Mouse (Mus musculus): ENCODE measurements around the gene Cyb5b. TPM values are rescaled to one million over a fixed set of nuclear protein-coding genes. Genes with fewer than 3 reads are reported as not detected.

Gene Cyb5b
- polyA plus RNA-seq, 1 experiment from 2014 or later: 91.6 TPM

GRCm38 (mm10) chr8:107186659-107187390 is 36.4 kb downstream of the Cyb5b start:
- no peak for ATAC-seq (ENCODE audit: low FRiP score)
- Histone ChIP-seq H3K9me3 (replicated peaks) (no peaks in the 10 kb centered on the region), H3K4me2 (no peak overlapping the region), H3K4me3 (replicated peaks) (no peak overlapping the region), H3K27ac (replicated peaks) (no peak overlapping the region), H3K27me3 (replicated peaks) (no peaks in the 10 kb centered on the region), H3K9ac (replicated peaks) (no peak overlapping the region), H3K36me3 (peaks cover 40% of the 10 kb centered on the region), H3K4me1 (no peaks in the 10 kb centered on the region)
- WGBS: 71% methylated on average over 15 of the region's 15 CpGs

DNA sequence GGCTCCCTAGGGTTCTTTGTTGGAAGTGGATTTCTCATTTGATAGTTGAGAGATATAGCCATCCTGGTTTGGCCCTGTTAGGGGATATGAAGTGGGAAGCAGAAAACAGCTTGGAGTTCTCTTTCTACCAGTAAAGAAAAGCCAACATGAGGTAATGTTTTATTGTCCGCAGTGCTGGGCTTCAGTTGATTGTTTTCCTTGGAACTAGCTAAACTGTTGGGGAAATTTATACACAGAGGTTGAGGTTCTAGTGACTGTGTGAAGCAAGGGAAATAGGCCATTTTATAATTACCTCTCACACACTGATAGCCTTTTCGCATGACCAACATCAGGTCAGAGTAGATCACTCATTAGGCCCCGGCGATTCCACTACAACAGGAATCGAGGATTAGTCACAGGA is 37.2 kb downstream of the Cyb5b start:
- H3K4me2 ChIP-seq: no peak overlapping the region
- peaks cover 34% of the 10 kb centered on the region for H3K36me3 ChIP-seq
- H3K27me3 ChIP-seq (replicated peaks): no peaks in the 10 kb centered on the region
- H3K4me1 ChIP-seq: no peaks in the 10 kb centered on the region
- WGBS: 86% methylated on average over 5 of the region's 5 CpGs
- ATAC-seq (ENCODE audit: low FRiP score): no peak
- H3K4me3 ChIP-seq (replicated peaks): no peak overlapping the region
- no peak overlapping the region for H3K9ac ChIP-seq (replicated peaks)
- H3K27ac ChIP-seq (replicated peaks): no peak overlapping the region
- H3K9me3 ChIP-seq (replicated peaks): no peaks in the 10 kb centered on the region

GRCm38 (mm10) chr8:107192631-107193030 is 42.2 kb downstream of the Cyb5b start:
- Histone ChIP-seq H3K4me1 (no peaks in the 10 kb centered on the region), H3K4me3 (replicated peaks) (no peak overlapping the region), H3K9me3 (replicated peaks) (no peaks in the 10 kb centered on the region), H3K36me3 (no peaks in the 10 kb centered on the region), H3K4me2 (no peak overlapping the region), H3K27me3 (replicated peaks) (no peaks in the 10 kb centered on the region), H3K27ac (replicated peaks) (no peak overlapping the region), H3K9ac (replicated peaks) (no peak overlapping the region)
- 55% methylated on average over 8 of the region's 8 CpGs for WGBS
- no peak for ATAC-seq (ENCODE audit: low FRiP score)

DNA sequence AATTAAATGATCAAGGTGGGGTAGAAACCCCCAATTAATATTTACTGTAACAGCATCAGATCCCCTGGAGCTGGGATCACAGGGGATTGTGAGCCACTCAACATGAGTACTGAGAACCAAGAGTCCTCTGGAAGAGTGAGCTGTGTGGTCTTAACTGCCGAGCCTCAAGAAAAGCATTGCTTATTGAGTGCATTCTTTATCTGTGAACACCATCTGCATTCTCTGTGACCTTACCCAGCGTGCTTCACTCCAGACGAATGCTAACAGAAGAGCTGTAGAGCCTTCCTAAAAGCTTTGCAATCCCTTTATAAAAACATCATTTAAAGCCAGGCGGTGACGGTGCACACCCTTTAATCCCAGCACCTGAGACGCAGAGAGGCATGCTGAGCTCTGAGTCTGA is 42.9 kb downstream of the Cyb5b start:
- no peak for ATAC-seq (ENCODE audit: low FRiP score)
- Histone ChIP-seq H3K9ac (replicated peaks) (no peak overlapping the region), H3K27me3 (replicated peaks) (no peaks in the 10 kb centered on the region), H3K9me3 (replicated peaks) (no peaks in the 10 kb centered on the region), H3K4me2 (no peak overlapping the region), H3K4me3 (replicated peaks) (no peak overlapping the region), H3K36me3 (no peaks in the 10 kb centered on the region), H3K4me1 (peaks cover 6% of the 10 kb centered on the region), H3K27ac (replicated peaks) (no peak overlapping the region)
- 75% methylated on average over 6 of the region's 6 CpGs for WGBS

DNA sequence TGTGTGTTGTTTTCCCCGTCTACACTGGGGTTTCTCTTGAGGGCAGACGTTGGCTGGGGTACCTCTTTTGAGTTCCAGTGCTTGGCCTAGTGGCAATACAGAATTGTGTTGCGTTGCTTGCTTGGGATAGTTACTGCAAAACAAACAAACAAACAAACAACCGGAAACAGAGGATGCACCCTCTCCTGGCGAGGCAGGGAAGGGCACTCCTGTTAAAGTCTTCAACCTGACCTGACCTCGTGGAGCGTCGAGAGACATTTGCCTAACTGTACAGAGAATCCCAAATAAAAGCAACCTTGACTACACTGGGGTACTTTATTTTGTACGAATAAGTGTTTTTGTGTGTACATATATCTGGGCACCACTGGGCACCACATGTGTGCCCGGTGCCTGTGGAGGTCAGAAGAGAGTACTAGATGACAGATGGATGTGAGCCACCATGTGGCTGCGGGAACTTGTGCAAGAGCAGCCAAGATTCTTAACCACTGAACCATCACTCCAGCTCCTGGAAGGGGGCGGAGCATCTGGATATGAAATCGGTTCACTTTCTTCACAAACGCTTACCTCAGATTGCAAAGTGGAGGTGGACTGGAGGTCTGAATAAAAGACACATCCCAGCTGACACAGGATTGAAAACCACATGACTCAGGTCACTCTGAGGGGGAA is 44.5 kb downstream of the Cyb5b start:
- no peak for ATAC-seq (ENCODE audit: low FRiP score)
- WGBS: 94% methylated on average over 14 of the region's 14 CpGs

GRCm38 (mm10) chr8:107197901-107198826 is 47.7 kb downstream of the Cyb5b start:
- H3K4me2 ChIP-seq: peak overlapping the region; percentile 45
- H3K9ac ChIP-seq (replicated peaks): no peak overlapping the region
- no peak overlapping the region; the same call in 1 of the 2 replicates for H3K4me3 ChIP-seq (replicated peaks)
- H3K27ac ChIP-seq (replicated peaks): peak overlapping the region; percentile 45
- no peak for ATAC-seq (ENCODE audit: low FRiP score)
- H3K4me1 ChIP-seq: peaks cover 10% of the 10 kb centered on the region
- H3K27me3 ChIP-seq (replicated peaks): no peaks in the 10 kb centered on the region
- no peaks in the 10 kb centered on the region for H3K9me3 ChIP-seq (replicated peaks)
- no peaks in the 10 kb centered on the region for H3K36me3 ChIP-seq
- 30% methylated on average over 24 of the region's 24 CpGs for WGBS

More for the DNA sequence above, 44.5 kb downstream of the Cyb5b start:
- Histone ChIP-seq H3K9me3 (replicated peaks) (no peaks in the 10 kb centered on the region), H3K36me3 (no peaks in the 10 kb centered on the region), H3K4me3 (replicated peaks) (no peak overlapping the region), H3K9ac (replicated peaks) (no peak overlapping the region), H3K4me2 (no peak overlapping the region), H3K27ac (replicated peaks) (no peak overlapping the region), H3K4me1 (peaks cover 10% of the 10 kb centered on the region), H3K27me3 (replicated peaks) (no peaks in the 10 kb centered on the region)

DNA sequence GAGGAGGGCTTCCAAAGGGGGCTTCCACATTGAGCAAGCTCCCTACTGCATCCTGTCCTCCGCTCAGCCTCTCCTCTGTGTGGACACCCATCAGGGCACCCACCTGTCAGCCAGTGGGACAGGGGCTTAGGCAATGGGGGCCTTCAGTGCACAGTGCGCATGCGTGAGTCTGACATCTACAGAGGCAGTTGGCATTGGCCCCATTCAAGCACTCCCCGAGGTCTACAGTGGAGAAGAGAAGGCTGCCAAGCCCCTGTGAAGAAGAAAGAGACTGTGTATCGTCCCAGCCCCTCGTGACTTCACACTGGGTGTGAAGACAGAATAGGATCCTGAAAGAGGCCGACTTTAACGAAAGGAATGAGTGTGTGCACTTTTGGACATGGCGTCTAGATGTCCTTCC is 54.7 kb downstream of the Cyb5b start:
- H3K36me3 ChIP-seq: no peaks in the 10 kb centered on the region
- WGBS: 87% methylated on average over 9 of the region's 9 CpGs
- no peak for ATAC-seq (ENCODE audit: low FRiP score)
- H3K4me1 ChIP-seq: peaks cover 10% of the 10 kb centered on the region; the same call in 1 of the 2 replicates
- no peaks in the 10 kb centered on the region for H3K9me3 ChIP-seq (replicated peaks)
- H3K4me3 ChIP-seq (replicated peaks): no peak overlapping the region
- no peak overlapping the region for H3K4me2 ChIP-seq
- H3K9ac ChIP-seq (replicated peaks): no peak overlapping the region
- no peaks in the 10 kb centered on the region for H3K27me3 ChIP-seq (replicated peaks)
- H3K27ac ChIP-seq (replicated peaks): 0 out of 2 replicates have a peak overlapping the region, but pooled peaks have one; percentile 49

DNA sequence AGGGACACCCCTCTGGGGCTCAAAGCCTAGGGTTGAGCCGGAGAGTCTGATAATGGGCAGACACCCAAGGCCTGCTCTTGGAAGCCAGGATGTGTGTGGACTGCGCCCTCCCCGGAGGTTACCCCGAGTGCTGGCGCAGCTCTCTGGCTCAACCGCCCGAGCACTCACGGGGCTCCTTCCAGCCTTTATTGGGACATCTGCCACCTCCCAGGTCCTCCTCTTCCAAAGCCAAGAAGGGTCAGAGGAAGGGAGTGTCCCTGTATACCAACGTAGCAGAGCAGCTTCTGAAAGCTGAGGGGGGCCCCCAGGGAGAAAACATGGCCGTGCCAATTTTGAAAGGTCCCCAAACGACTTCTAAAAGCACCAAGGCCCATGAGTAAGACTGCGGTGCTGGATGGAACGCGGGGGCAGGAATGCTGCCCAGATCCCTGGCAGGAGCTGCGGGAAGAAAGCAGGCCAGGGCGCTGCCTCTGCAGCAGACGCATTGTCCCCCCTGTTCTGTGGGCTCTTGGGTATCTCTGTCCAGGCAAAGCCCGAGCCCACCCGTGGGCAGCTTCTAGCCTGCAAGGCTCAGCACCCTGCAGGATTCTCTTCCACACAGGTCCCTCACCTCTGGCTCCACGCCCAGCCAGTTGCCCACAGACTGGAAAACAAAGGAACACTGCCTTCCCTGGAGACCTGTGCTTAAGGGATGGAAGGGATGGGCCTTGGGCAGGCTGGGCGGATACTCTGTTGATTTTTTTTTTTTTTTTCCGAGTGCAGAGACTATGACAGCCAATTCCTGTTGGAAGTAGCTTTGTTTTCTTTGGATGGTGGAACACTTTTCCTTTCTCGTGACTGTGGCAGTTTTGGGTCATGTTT is 55.5 kb downstream of the Cyb5b start:
- Histone ChIP-seq H3K4me1 (peaks cover 10% of the 10 kb centered on the region; the same call in 1 of the 2 replicates), H3K36me3 (no peaks in the 10 kb centered on the region), H3K9me3 (replicated peaks) (no peaks in the 10 kb centered on the region), H3K9ac (replicated peaks) (no peak overlapping the region), H3K27me3 (replicated peaks) (no peaks in the 10 kb centered on the region), H3K27ac (replicated peaks) (peak overlapping the region; percentile 49), H3K4me2 (no peak overlapping the region), H3K4me3 (replicated peaks) (no peak overlapping the region)
- ATAC-seq (ENCODE audit: low FRiP score): no peak
- WGBS: 70% methylated on average over 23 of the region's 23 CpGs

- Histone ChIP-seq H3K4me3 (replicated peaks) (no peak overlapping the region), H3K4me1 (peaks cover 10% of the 10 kb centered on the region; the same call in 1 of the 2 replicates), H3K4me2 (no peak overlapping the region), H3K9ac (replicated peaks) (no peak overlapping the region), H3K36me3 (no peaks in the 10 kb centered on the region), H3K27ac (replicated peaks) (no peak overlapping the region), H3K27me3 (replicated peaks) (no peaks in the 10 kb centered on the region), H3K9me3 (replicated peaks) (no peaks in the 10 kb centered on the region)
- WGBS: 87% methylated on average over 9 of the region's 9 CpGs
- no peak for ATAC-seq (ENCODE audit: low FRiP score)
Measured at GRCm38 (mm10) chr8:107206782-107207525, 56.5 kb downstream of the Cyb5b start.

DNA sequence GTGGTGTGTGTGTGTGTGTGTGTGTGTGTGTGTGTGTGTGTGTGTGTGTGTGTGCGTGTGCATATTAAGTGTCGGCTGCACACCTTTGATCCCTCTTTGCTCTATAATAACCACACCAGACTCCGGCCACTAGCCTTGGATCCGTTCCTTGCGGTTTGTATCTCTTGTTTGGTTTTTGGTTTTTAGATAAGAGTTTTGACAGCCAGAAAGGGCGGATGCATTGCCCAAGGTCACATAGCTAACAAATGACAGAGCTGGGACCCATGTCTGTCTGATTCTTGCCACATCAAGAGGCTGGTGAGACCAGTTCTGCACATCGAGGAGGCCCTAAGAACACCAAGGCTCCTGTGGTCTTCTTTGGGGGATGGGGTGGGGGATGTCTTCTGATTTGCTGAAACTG is 58.7 kb downstream of the Cyb5b start:
- no peak for ATAC-seq (ENCODE audit: low FRiP score)
- Histone ChIP-seq H3K27me3 (replicated peaks) (no peaks in the 10 kb centered on the region), H3K9me3 (replicated peaks) (no peaks in the 10 kb centered on the region), H3K4me3 (replicated peaks) (no peak overlapping the region), H3K4me1 (peaks cover 10% of the 10 kb centered on the region; the same call in 1 of the 2 replicates), H3K36me3 (no peaks in the 10 kb centered on the region), H3K9ac (replicated peaks) (no peak overlapping the region), H3K4me2 (no peak overlapping the region), H3K27ac (replicated peaks) (no peak overlapping the region)
- WGBS: 83% methylated on average over 7 of the region's 7 CpGs

All from neural tube, embryonic 15.5 days (tissue).